Mouse (Mus musculus): Measurements from ENCODE around the gene Dhx9.
"Not testable (repeated sequence)": the region's sequence is repeated elsewhere in the genome, so short reads cannot be mapped to it uniquely, and the experiment has no call there.

Dhx9 gene
- long read RNA-seq, experiment 1, partial matches to known transcripts = 4 of 4 reads
- long read RNA-seq, experiment 1, other reads (novel, unspliced or antisense) = 0 of 4 reads
- long read RNA-seq, experiment 2, partial matches to known transcripts = 12 of 13 reads
- long read RNA-seq, experiment 2, other reads (novel, unspliced or antisense) = 0 of 13 reads

DNA sequence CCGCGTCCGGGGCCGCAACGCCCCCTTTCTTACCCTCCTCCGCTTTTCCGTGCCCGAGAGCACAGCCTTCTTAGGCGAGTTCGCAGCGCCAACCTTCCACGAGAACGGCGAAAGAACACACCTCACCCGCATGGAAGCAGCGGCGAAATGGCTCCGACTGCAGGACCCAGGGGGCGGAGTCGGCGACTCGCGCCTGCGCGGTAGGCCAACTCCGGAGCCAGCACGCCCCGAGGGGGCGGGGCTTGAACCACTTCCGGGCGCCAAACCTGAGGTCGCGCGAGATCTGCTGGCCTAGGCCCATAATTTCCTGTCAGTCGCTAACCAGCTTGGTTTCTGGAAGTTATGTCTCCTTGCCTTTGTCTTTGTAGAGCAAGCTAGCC is at the start of gene Dhx9:
Dhx9 (minus strand) TSS at position 161 of the 380 bp plus-strand sequence.
- intact Hi-C loops (cut with DNase I) = no loop called here

DNA sequence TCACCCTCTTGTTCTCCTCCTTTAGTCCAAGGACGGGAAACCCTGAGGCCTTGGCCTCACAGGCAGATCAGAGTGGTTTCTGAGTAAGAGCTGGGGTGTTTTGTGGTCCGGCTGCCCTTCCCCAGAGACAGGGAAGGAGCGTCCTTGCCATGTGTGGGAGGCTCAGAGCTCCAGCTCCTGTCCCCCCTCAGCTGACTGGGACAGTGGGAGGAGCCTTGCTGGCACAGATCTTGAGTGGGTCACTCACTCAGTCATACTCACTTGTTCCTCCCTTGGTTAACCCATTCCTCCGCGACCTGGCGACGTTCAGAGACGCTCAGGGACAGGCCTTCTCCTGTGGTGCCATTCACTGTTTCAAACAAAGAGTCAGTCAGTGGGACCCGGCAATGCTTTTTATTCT is 48.2 kb upstream of the Dhx9 start:
- intact Hi-C loops (cut with DNase I) = loop anchor here (5.0 kb wide), 1 partner anchor 43 kb away; no protein-coding TSS in a partner anchor

DNA sequence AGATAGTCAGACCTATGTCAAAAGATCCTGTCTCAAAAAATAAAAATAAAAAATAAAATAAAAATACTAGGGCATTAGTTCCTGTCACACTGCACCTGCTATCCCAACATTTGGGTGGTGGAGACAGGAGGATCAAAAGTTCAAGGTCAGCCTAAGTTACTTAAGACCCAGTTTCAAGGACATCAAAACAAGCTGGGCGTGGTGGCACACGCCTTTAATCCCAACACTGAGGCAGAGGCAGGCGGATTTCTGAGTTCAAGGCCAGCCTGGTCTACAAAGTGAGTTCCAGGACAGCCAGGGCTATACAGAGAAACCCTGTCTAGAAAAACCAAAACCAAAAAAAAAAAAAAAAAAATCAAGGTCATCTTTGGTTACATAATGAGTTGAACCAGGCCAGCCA is 45.4 kb upstream of the Dhx9 start:
- intact Hi-C loops (cut with DNase I) = not testable (repeated sequence)

DNA sequence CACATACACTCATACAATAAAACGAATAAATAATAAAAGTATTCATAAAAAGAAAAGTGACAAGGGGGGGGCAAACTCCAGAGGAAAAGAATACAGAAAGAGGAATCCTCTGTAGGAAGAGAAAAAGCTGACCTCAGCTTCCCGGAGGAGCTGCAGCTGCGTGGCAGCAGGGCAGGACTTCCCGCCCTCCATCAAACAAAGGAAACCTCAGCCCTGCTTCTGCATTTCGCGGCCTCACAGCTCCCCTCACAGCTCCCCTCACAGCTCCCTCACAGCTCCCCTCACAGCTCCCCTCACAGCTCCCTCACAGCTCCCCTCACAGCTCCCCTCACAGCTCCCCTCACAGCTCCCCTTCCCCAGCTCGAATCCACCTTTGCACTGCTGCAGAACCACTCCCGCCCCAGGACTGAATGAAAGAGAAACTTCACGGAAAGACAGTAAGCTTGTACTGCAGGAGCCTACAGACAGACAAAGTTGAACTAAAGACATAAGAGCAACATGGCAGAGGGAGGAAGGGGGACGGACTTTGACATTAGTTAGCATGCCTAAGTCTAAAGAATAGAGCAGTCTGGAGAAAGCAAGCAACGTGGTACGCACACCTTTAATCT is 44.9 kb upstream of the Dhx9 start:
- intact Hi-C loops (cut with DNase I) = no loop called here

DNA sequence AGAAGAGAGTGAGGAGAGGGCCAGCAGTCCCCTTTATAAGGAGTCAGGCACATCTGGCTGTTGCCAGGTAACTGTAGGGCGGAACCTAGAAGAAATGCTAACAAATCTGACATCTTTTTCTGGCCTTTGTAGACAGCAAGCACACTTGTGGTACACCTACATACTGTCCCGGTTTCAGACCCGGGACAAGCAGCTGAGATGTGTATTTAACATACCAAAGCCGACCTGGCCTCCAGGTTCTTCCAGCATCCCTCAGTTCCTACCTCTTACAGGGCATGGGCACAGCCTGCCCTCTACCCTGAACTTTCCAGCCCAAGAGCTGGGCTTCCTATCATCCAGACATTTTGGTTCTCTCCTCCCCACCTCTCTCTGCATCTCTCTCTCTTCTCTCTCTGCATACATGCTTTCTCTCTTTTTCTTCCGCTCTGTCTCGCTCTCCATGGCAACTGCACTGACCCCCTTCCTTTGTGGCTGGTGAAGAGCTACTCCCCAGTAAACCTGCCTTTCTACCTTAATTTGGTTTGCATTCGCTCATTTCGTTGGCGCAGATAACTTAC is 44.3 kb upstream of the Dhx9 start:
- intact Hi-C loops (cut with DNase I) = no loop called here

DNA sequence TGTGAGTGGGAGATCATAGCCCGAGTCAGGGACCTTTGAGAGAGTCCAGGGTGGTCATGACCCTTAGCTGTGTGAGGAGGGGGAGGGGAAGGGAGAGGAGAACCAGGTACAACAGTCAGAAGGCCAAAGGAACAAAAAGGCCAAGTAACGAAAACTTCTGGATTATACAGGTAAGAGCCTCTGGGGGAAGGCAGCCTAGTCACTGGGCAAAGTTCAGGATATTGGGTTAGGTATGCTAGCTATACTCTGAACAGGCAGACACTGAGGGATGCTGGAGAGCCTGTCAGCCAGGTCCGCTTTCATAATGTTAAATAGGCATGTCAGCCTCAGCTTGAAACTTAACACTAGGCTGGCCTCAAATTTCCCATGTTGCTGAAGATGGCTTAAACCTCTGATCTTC is 34.7 kb upstream of the Dhx9 start:
- intact Hi-C loops (cut with DNase I) = no loop called here

DNA sequence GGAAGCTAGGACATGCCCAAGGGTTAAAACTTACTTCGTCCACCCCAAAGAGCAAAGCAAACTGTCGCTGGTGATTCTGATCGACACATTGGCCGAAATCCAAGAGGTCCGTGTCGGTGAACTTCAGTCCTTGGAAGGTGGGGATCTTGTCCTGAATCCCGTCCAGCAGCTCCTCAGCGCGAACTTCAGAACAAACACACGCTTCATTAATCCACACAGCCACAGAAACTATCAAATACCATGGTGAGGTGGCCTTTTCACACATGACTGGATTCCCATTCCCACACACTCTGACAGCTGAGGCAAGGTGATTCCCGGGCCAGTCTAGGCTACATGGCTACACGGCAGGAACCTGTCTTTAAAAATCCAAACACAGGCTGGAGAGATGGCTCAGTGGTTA is 27.9 kb upstream of the Dhx9 start:
- intact Hi-C loops (cut with DNase I) = no loop called here

DNA sequence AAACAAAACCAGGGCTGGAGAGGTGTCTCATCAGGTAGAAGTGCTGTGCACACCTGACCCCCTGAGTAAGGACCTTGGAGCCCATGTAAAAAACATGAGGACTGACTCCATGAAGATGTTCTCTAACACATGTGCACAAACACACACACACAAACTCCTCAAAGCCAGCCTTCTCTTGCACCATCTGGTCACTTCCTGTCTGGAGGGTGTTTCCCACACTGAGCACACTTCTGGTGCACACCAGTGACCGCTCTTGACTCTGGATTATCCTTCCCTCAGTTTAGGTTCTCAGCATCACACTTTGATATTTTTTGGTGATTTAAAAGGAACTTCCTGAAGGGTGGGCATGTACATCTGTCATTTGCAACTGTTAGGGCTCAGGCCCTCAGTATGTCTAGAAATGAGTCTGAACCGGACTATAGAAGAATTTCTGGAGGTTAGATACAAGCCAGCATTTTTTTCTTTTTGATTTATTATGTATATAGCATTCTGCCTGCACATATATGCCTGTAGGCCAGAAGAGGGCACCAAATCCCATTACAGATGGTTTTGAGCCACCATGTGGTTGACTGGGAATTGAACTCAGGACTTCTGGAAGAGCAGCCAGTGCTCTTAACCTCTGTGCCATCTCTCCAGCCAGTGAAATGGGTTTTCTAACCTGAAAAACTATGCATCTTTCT is 23.0 kb upstream of the Dhx9 start:
- intact Hi-C loops (cut with DNase I) = no loop called here

DNA sequence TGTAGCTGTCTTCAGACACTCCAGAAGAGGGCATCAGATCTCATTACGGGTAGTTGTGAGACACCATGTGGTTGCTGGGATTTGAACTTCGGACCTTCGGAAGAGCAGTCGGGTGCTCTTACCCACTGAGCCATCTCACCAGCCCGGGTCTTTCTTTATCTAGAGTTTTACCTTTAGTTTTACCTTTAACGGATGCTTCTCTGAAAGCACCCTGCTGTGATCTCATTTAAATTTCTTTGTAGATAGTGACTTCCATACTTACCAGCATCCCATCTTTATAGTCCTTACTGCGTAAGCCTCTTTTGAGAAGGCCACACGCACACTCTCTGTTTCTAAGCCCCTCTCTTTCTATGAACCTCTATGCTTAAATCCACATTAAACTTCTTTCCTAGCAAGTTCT is 22.1 kb upstream of the Dhx9 start:
- intact Hi-C loops (cut with DNase I) = not testable (repeated sequence)

DNA sequence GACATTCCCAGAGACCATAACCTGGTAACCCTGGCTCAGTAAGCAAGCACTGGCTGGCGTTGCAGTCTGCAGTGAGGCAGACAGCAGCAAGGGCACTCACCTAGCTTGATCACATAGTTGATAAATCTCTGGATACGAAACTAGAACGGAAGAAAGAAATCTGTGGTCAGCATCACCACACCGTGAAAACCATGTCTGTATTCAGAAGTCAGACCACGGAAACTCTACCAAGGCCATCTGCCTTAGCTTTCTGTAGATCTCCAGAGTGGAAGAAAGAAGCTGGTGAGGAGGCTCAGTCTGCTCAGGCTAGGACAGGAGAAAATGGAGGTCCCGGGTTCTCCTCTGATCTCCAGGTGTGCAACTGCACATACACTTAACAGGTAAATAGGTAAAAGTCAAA is 21.6 kb upstream of the Dhx9 start:
- intact Hi-C loops (cut with DNase I) = no loop called here

DNA sequence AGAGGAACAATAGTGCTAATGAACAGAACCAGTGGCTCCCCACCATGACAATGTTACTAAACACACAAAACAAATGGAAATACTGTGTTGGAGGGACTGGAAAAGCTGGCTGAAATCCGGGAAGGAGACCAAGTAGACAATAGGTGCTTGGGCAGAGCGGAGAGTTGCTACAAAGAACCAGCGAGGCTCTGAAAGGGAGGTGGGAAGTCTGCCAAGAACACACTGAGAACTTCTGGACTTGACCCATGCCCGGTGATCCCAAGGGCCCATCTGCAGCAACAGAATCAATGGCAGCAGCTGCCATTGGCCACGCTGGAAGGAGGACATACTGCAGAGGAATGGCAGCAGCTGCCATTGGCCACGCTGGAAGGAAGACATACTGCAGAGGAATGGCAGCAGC is 18.8 kb upstream of the Dhx9 start:
- intact Hi-C loops (cut with DNase I) = no loop called here

DNA sequence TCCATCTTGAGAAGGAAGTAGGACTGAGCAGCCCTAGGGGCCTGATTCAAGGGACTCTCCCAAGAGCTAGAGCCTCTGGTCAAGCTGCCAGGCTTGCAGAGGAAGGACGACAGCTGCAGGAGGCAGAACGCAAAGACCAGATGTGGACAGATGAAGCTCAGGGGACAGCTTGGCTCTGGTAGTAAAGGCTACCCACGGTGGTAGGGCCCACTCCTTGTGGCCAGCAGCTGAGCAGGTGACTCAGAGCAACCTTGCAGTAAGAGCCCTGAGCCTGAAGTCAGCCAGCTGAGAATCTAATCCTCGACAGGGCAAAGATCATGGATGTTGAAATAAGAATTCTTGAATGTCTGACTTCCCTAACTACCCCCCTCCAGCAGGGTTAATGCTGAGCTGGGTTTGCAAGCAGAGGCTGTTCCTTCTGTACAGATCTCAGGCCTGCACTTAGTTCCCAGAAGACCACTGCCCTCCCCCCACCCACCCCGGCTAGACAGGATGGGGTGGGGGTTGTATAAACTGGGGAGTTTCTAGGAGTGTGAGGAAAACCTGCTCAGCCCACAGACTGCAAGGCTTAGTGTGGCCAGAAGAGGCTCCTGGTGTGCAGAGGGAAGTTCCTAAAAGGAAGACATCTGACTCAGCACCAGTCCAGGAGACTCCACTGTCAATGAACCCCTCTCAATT is 14.3 kb upstream of the Dhx9 start:
- intact Hi-C loops (cut with DNase I) = no loop called here

DNA sequence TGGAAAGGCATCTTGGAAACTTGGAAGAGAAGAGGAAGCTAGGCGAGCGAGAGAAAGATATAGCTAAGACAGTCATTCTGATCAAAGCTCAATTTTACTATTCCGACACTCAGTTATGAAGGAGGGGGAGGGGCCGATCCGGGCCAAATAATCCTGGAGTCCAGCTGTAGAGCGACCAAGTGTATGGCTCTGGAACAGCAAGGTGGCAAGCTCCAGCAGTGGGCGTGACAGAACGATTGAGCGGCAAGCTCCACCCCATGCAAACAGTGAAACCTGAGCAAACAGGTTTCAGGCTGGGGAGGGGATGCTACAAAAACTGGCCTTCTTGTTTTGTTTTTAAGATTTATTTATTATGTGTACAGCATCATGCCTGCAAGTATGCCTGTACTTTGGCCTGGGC is 12.6 kb upstream of the Dhx9 start:
- intact Hi-C loops (cut with DNase I) = no loop called here

DNA sequence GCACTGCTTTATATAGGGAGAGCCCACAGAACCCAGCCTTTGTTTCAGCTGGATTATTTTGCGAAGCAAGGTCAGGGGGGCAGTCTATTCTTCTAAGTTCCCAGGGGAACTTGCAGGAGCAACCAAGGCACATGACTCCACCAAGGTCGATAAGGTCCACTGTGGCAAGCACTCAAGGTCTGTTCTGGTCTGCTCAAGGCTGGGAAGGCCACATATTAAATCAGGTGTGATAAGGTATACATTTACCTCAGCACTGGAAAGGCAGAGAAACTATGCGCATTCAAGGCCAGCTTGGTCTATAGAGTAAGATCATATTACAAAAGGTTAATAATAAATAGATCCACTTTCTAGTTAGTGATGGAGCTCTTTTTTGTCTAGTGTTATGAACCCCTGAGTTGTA is 8.6 kb upstream of the Dhx9 start:
- intact Hi-C loops (cut with DNase I) = no loop called here

DNA sequence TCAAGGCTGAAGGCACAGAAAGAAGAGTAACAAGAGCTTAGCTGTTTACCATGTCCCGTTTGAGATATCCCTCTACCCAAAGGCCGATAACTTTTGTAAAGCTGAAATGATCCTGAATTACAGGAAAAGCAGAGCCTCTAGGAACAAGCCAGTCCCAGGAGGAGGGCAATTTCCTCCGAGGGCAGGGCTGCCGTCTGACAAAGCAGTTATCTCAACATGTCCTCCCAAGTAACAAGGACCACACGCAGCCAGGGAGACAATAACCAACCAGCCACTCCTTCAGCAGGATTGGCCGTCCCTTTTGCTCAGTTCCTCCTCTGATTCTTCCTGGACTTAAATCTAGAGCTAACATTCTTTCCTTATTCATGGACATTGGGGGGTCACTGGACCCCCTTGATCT is 6.5 kb upstream of the Dhx9 start:
- intact Hi-C loops (cut with DNase I) = loop anchor here (5.0 kb wide), 1 partner anchor 43 kb away; no protein-coding TSS in a partner anchor

DNA sequence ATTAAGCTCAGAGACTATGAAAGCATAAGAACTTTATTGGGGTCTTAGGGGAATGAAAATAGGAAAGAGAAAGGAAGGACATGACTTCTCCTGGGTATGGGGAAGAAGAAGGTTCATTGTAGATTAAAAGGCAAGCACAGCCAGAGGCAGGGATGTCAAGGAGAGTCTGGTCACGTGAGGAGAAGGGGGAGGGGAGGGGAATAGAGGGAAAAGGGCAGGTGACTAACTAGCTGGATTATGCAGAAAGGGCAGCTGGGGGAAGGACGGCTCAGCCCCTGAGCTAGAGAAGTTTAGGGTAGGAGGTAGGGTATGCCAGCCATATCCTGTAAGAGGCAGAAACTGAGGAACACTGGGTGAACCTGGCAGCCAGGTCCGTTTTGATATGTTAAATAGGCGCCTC is 5.9 kb upstream of the Dhx9 start:
- intact Hi-C loops (cut with DNase I) = loop anchor here (5.0 kb wide), 1 partner anchor 44 kb away; no protein-coding TSS in a partner anchor

DNA sequence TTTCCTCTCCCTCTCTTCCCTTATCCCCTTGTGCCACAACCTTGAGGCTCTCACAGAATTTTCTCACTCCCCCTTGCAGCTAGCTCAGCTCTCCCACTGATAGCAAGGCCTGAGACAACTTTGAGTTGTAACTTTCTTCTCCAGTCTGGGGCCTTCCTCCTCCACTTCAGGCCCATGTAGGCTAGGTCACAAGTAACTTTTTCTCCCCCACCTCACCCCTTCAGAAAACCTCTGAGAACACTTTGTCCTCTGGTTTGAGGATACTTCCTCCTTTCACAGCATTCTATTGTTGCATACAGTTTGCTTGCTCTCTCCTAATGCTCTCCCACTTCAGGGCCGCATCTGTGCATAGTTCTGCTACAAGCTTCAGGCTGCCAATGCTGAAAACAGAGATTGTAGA is 4.4 kb upstream of the Dhx9 start:
- intact Hi-C loops (cut with DNase I) = loop anchor here (5.0 kb wide), 1 partner anchor 45 kb away; no protein-coding TSS in a partner anchor

DNA sequence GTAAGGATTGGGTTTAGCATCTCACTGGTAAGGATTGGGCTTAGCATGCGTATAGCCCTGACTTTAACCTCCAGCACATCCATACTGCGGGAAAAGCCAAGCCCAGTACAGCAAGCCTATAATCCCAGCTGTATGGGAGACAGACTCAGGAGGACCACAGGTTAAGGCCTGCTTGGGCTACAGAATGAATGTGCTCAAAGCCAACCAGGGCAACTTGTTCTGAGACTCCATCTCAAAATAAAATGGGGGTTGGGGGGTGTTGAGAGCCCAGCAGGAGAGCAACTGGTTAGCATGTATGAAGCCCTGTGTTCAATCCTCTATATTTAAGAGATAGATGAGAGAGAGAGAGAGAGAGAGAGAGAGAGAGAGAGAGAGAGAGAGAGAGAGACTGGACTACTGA is 3.9 kb upstream of the Dhx9 start:
- intact Hi-C loops (cut with DNase I) = loop anchor here (5.0 kb wide), 1 partner anchor 46 kb away; no protein-coding TSS in a partner anchor

DNA sequence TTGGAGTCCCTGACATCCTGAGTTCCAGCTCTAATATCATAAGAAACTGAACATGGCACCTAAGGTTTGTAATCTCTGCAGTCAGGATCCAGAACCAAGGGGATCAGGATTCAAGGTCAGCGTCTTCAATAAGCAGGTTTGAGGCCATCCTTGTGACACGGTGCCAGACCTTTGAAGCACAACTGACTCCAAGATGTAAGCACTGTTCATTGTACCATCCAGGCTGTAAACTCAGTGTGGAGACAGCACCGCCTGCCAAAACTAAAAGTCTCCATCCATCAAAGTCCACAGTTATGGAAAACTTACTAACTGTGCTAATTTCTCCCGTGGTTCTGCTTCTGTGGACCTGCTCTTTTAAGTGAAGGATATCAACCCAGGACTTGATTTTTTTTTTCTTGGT is 2.5 kb upstream of the Dhx9 start:
- intact Hi-C loops (cut with DNase I) = loop anchor here (5.0 kb wide), 1 partner anchor 47 kb away; no protein-coding TSS in a partner anchor

DNA sequence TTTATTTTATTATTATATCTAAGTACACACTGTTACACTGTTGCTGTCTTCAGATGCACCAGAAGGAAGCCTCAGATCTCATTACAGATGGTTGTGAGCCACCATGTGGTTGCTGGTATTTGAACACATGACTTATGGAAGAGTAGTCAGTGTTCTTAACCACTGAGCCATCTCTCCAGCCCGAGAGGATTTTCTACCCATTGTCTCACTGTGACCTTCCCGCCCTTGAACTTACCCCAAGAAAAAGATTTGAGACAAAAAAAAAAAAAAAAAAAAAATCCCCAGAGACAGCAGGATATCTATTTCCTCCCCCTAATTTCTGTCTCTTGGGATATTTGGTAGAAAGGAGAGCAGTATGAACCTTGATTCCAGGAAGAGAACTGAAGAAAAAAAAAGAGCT is 2.1 kb upstream of the Dhx9 start:
- intact Hi-C loops (cut with DNase I) = no loop called here

DNA sequence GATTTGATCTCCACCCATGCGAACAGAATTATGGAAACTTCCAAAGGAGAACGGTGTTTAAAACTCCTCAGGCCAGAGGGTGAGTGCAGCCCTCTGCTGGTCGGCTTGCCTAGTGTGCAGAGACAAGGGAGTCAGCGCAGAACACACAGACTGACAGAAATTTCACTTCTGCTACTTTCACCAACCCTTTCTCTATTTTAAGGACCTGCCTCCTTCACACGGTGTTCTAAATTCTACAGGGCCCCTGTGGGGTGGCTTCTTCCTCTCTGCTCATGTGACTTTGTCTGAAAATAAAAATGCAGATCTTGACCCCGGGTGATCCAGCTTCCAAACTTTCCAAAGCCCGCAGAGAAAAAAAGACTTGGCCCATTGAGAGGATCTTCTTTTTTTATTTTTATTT is 1.7 kb upstream of the Dhx9 start:
- intact Hi-C loops (cut with DNase I) = no loop called here
